Mouse (Mus musculus) lung, postnatal 25 days (tissue): ENCODE results near the gene Cand1.

ENCODE experiments used
- DNase-seq: peaks from one replicate; pipeline ENCODE4 v3.0.0; 2022; ENCODE audit warnings: low spot score

Cand1 gene

DNA sequence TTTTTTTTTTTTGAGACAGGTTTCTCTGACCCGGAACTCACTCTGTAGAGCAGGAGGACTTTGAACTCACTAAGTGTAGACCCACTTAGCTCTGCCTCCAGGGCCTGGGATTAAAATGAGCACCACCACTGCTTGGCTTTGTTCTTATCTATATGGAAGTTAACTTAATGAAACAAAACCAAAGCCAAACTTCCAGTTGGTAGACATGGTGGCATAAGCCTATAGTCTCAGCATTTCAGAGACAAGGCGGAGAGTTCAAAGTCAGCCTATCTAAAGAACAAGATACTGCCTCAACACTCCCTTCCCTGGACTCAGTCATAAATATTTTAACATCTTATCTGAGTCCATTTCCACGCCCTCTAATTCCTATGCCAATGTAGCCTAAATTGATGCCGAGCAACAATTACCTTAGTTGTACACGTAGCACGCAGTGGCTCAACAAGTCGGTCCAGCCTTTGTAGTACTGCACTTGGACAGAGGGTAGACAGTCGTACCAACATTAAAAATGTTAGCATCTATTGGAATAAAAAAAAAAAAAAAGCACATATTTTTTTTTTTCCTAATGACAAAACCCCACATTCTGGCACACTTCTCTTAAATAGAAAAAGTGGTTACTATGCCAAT, 33.4 kb downstream of the Cand1 start:
- DNase-seq = no peak

GRCm38 (mm10) chr10:119205229-119205628, 34.6 kb downstream of the Cand1 start:
- DNase-seq = no peak

DNA sequence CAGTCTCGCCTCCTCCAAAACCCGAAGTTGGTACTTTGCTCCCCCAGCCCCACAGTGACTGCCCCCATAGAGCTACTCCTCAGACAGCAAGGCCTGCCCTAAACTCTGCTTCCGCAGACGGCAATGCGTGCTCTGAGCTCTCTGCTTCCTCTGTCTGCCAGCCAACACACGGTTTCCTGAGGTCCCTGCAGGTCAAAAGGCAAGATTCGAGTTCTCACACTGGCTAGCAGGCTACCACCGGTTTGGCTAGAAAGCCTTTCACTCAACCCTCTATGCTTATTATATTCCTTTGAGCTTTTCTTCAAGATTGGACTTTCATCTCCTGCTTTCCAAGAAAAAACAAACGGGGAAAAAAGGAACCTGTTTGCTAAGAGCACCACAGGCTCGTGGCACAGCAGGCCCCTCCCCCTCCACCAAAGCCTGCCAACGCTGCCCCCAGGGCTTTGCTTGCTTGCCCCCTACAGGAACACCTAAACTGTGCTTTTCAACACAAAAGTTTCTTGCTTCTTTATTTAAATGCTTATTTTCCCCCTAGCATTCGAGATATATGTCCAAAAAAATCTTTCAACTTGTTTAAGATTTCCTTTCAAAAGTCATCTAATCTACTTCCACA, 35.4 kb downstream of the Cand1 start:
- no peak for DNase-seq

GRCm38 (mm10) chr10:119199864-119200263, 40.0 kb downstream of the Cand1 start:
- no peak for DNase-seq

- DNase-seq = no peak
These were observed 41.5 kb downstream of the Cand1 start for GRCm38 (mm10) chr10:119198186-119198880.

- DNase-seq = no peak
These were observed 42.2 kb downstream of the Cand1 start for GRCm38 (mm10) chr10:119197621-119198150.

- DNase-seq = no peak
These were observed 47.1 kb downstream of the Cand1 start for GRCm38 (mm10) chr10:119192598-119193372.

- DNase-seq = no peak
These were observed 52.1 kb downstream of the Cand1 start for GRCm38 (mm10) chr10:119187720-119188119.

DNA sequence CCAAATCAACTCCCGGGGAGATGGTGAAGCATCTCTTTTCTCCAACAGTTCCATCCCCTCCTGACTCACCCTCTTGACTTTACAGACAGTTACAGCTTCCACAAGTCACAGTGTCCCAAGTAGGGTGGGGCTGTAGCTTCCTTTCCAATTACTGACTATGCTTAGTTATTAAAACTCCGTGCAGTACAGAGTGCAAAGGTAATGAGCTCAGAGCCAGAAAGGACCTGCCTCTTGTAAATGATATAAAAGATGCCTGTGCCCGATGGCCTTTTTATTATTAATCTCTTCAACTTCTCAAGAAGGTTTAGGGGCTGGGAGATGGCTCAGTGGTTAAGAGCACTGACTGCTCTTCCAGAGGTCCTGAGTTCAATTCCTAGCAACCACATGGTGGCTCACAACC, 70.2 kb downstream of the Cand1 start:
- DNase-seq = no peak

DNA sequence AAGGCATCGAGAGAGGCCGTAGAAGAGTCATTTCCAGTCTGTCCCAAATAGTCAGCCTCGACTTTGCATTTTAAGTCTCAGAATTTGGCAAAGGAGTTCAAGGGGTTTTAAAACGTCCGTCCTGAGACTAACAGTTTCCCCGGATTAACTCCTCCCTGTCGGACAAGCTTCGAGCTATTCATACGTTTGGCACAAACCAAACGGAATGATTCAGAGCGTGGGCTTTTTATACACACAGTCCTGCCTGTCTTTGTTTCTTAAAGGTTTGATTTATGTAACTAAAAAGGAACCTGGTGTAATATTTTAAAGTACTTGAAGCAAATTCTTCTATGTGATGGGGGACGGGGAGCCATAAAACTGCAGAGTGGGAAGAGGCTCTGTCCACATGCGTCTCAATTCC, 70.6 kb downstream of the Cand1 start:
- no peak for DNase-seq

GRCm38 (mm10) chr10:119168791-119169190, 71.1 kb downstream of the Cand1 start:
- DNase-seq = no peak

DNA sequence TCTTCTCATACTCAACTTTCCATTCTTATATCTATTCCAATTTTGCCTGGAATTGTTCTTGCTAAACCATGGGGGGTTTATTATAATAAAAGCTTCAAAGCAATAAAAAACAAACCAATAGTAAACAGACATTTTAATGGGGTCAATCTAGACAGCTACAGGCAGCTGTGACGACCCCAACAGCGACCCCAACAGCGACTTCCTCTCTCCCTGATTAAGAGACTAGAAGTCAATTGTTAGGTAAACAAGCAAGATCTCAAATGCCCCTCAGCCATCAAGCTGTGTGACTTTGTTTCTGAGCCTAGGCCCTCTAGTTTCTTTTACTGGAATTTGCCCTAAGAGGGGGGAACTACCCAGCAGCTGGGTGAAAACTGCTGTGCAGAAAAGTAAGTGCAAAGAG, 72.0 kb downstream of the Cand1 start:
- DNase-seq = no peak

- no peak for DNase-seq
These were observed 74.8 kb downstream of the Cand1 start for GRCm38 (mm10) chr10:119165051-119165450.

DNA sequence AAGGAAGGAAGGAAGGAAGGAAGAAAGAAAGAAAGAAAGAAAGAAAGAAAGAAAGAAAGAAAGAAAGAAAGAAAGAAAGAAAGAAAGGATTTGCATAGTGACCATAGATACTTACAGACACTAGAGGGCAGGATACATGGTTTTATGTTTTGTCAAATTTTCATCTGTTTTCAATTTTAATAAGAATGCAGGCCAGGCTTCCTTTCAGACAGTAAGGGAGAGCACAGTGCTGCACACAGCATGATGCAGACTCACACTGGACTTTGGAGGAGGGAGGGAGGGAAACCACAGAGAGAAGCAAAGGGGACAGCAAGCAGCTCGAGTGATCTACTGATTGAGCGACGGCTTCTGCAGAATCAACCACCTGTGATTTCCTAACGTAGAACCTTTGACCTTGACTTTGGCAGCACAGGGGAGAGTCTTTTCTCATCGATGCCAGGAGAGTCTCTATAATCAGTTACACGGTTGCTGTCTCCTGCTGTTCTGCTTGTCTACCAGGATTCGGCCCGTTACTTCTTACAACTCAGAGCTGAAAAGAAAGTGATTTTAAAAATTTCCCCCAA, 78.0 kb downstream of the Cand1 start:
- DNase-seq = no peak

DNA sequence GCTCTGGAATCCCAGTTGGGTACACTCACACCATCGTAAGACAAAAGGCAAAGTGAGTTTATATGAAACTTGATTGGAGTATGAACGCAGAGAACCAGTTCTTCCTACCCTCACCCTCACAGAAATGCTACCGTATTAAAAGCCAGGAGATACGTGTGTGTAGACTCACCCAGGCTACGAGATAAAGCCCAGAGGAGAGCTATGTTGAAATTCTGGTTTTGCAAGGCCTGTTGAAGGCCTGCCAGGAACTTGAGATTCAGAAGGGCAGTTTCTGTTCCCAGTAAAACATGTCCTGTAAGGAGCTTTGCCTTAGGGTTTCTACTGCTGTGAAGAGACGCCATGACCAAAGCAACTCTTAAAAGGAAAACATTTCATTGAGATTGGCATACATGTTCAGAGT, 79.7 kb downstream of the Cand1 start:
- peak; percentile 74 for DNase-seq

DNA sequence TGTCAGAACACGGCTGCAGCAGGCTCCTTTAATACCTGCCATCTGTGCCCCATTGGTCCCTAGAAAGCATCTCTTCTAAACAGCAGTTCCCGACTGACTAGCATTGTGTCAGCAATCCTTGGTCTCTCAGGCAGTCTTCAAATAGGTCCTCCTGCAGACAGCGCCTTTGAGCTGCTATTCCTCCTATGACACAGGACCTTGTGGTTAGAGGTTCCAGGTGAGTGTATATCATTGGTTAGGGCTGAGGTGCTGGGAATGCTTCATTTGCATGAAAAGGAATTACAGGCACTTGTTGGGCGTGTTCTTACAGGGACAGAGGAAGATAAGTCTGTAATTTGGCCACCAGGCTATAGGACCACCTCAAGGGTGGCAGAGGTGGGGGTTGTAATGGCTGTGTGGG, 90.6 kb downstream of the Cand1 start:
- DNase-seq = no peak
